Mouse (Mus musculus) forebrain, embryonic 16.5 days (tissue): ENCODE measurements around the gene Dusp16. TPM values are rescaled to one million over a fixed set of nuclear protein-coding genes. Genes with fewer than 3 reads are reported as not detected.
A peak's percentile ranks its signal among the peaks of the same experiment; 100 is the strongest.

ENCODE experiments used
- ATAC-seq: fragments of 200-750 bp; cut with Nextera tagmentation; 2 replicates; pipeline ENCODE4 v1.8.0; 2017; ENCODE audit warnings: mild to moderate bottlenecking, moderate library complexity
- H3K27ac ChIP-seq: fragments of 300-500 bp; sonication (generic); 2 replicates; pipeline ENCODE4 v1.5.1; 2014; ENCODE audit warnings: low read length, control low read depth
- H3K27me3 ChIP-seq: fragments of 300-500 bp; sonication (generic); replicated peaks from 2 replicates; pipeline ENCODE4 v1.6.1; 2014; ENCODE audit warnings: low read length; ENCODE audit not compliant: control insufficient read depth, insufficient read depth
- H3K36me3 ChIP-seq: fragments of 300-500 bp; sonication (generic); 2 replicates; pipeline ENCODE4 v1.6.1; 2014; ENCODE audit not compliant: control insufficient read depth, insufficient read depth
- H3K4me1 ChIP-seq: fragments of 300-500 bp; sonication (generic); replicated peaks from 2 replicates; pipeline ENCODE4 v1.6.1; 2014; ENCODE audit warnings: low read length; ENCODE audit not compliant: control insufficient read depth, insufficient read depth
- H3K4me2 ChIP-seq: fragments of 300-500 bp; sonication (generic); 2 replicates; pipeline ENCODE4 v1.6.1; 2014; ENCODE audit warnings: mild to moderate bottlenecking, low read length, control low read depth
- H3K4me3 ChIP-seq: fragments of 300-500 bp; sonication (generic); replicated peaks from 2 replicates; pipeline ENCODE4 v1.5.1; 2014; ENCODE audit warnings: mild to moderate bottlenecking, low read length, control low read depth
- H3K9ac ChIP-seq: fragments of 300-500 bp; sonication (generic); replicated peaks from 2 replicates; pipeline ENCODE4 v1.6.1; 2014; ENCODE audit warnings: low read depth, low read length, control low read depth
- H3K9me3 ChIP-seq: fragments of 300-500 bp; sonication (generic); 2 replicates; pipeline ENCODE4 v1.6.1; 2016; ENCODE audit warnings: low read length; ENCODE audit not compliant: control insufficient read depth
- WGBS: fragments of 180-500 bp; shearing (Covaris S2); extraction: QIAGEN DNeasy Blood & Tissue Kit; methylation state at CpG from one replicate; pipeline ENCODE4 v1.1.7; 2014; 5-methylcytosine and 5-hydroxymethylcytosine counted together
- polyA plus RNA-seq: library from polyadenylated mRNA; unstranded; fragments of >200 nt; fragmentation: Nextera tagmentation; extraction: Ambion mirVana; gene quantifications from 2 replicates; pipeline ENCODE4 v1.2.1, GENCODE M21; 2015

Gene Dusp16
- polyA plus RNA-seq = 7.0 and 9.7 TPM in 2 replicates

DNA sequence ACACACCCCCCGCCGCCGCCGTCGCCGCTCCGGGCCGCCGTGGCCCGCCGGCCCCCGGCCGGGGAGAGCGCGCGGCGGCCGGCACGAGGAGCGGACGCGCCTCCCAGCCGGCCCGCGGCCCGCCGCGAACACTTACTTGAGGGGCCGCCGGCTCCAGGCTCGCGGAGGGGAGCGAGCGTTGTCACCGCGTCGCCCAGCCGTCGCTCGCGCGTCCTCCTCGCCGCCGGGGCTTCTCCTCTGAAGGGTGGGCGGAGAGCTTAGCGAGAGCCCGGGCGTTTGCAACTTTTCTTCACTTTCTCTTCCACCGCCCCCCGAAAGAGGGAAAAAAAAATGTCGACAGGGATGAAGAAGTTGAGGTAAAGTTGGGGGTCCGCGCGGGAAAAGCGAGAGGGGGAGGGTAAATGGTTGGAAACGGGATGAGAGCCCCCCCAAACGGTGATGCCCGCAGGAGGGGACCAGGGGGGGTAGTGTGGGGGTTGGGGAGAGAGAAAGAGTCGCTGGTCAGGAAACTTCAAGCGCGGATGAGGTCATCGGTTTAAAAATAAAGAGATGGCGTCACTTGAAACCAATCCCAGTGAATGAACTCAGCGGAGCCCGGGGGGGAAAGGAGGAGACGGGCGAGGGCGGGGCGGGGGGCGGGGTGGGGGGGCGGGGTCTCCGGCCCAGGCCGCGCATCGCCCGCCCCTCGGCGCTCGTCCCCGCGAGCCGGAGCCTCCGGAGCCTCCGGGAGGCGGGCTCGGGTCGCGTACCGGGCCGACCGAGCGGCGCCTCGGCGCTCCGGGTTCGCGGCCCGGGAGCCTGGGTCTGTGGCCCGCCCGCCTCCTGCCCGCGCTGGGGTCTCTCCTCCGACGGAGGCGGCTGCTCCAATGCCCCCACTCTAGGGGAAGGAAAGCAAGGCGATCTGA, at the start of gene Dusp16:
TSS of gene Dusp16 (minus strand) at position 485 of the 905 bp plus-strand sequence.
- WGBS = under 1% methylated on average over 81 of the region's 108 CpGs
- Histone ChIP-seq H3K4me1 (peaks cover 8% of the 10 kb centered on the region), H3K9me3 (no peaks in the 10 kb centered on the region), H3K27me3 (no peaks in the 10 kb centered on the region), H3K9ac (peak within 1 kb of the TSS; percentile 73), H3K4me2 (peak within 1 kb of the TSS; percentile 68), H3K27ac (peak within 1 kb of the TSS; percentile 71), H3K36me3 (no peaks in the 10 kb centered on the region), H3K4me3 (peak within 1 kb of the TSS; percentile 62)
- ATAC-seq = peak; percentile 85

DNA sequence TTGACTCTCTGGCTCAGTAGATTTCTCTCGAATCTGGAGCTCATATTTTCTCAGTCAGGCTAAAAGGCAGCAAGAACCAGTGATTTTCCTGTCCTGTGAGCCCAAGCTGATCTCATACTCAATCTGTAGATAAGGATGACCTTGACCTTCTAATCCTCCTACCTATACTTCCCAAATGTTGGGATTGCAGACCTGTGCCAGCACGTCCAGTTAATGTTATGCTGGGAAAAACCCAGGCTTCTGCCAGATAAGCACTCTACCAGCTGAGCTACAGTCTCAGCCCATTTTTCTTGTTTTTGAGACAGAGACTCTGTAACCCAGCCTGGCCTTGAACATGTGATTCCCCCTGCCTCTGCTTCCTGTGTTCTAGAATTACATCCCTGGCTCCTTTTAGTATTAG, 47.9 kb upstream of the Dusp16 start:
- Histone ChIP-seq H3K27ac (no peak overlapping the region), H3K4me3 (no peak overlapping the region), H3K9me3 (no peaks in the 10 kb centered on the region), H3K4me1 (no peaks in the 10 kb centered on the region), H3K36me3 (no peaks in the 10 kb centered on the region), H3K27me3 (no peaks in the 10 kb centered on the region), H3K9ac (no peak overlapping the region), H3K4me2 (no peak overlapping the region)
- WGBS = 91% methylated on average over 2 of the region's 2 CpGs
- no peak for ATAC-seq

DNA sequence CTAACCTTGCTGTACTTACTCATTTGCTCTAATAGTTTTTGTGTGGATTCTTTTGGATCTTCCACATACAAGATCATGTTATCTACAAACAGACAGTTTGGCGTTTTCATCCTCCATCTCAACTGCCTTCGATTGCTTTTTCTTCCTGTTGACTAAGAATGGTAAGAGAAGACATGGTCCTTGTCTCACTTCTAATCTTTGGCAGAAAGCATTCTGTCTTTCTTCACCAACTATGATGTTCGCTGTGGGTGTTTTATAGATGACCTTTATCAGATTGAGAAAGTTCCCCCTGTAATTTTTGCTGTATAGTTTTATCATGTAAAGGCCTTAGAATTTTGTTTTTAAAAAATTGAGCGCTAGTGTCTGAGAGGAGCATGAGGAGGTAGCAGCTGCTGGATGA, 45.7 kb upstream of the Dusp16 start:
- no peaks in the 10 kb centered on the region for H3K27me3 ChIP-seq
- no peaks in the 10 kb centered on the region for H3K9me3 ChIP-seq
- H3K9ac ChIP-seq = no peak overlapping the region
- H3K4me3 ChIP-seq = no peak overlapping the region
- no peaks in the 10 kb centered on the region for H3K36me3 ChIP-seq
- H3K4me1 ChIP-seq = no peaks in the 10 kb centered on the region
- no peak overlapping the region for H3K27ac ChIP-seq
- no peak for ATAC-seq
- no peak overlapping the region for H3K4me2 ChIP-seq
- 97% methylated on average over 4 of the region's 4 CpGs for WGBS

DNA sequence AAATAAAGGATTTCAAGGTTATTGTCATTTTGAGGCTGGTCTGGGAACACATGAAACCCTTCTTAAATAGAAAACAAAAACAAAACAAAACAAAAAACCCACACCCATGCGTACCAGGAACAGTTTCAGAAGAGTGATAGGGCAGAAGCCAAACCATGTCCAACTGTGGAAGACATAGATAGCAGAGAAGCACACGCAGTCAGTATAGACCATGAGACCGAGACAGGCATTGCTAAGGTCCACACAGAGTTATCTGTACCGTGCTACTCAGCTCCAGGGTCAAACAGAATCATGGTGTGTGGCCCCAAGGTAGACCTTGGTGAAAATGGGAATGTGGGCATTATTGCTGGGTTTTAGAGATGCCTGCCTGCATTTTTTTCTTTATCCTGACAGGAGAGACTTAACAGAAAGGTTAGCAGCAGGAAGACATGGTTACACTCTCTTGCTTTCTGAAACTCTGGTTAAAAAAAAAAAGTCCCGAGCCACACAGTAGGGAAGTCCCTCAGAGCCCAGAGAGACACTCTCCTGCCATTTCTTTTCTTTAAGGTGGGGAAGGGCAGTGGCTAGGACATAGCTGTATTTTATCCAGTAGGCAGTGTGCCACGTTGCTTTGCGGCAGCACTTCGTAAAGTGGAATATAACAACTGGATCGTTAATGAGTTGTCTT, 42.3 kb upstream of the Dusp16 start:
- ATAC-seq = no peak
- peaks cover 3% of the 10 kb centered on the region for H3K4me1 ChIP-seq
- no peaks in the 10 kb centered on the region for H3K27me3 ChIP-seq
- H3K36me3 ChIP-seq = no peaks in the 10 kb centered on the region
- 64% methylated on average over 9 of the region's 9 CpGs for WGBS
- no peak overlapping the region for H3K4me3 ChIP-seq
- H3K9me3 ChIP-seq = no peaks in the 10 kb centered on the region
- H3K27ac ChIP-seq = no peak overlapping the region
- H3K9ac ChIP-seq = no peak overlapping the region
- no peak overlapping the region for H3K4me2 ChIP-seq

DNA sequence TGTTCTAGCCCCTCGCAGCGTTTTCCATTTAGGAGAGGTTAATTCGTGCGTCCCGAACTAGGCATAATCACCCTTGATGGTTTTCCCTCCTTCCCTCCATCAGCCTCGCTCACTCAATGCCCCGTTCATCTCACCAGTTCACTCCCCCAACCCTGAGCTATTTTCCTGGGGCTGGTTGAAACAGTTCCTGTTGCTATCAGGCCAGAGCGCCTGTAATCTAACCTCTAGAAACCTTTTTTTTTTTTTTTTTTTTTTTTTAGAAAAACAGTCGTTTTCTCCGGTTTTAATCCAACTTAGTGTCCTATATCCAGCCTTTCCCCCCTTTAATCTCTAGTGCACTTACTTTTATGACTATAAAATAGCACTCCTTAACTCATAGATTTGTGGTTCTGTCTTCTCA, 38.4 kb upstream of the Dusp16 start:
- Histone ChIP-seq H3K27ac (no peak overlapping the region), H3K4me2 (peak overlapping the region; percentile 82), H3K9ac (peak overlapping the region; percentile 81), H3K4me3 (peak overlapping the region; percentile 87), H3K4me1 (peaks cover 9% of the 10 kb centered on the region), H3K36me3 (no peaks in the 10 kb centered on the region), H3K9me3 (no peaks in the 10 kb centered on the region), H3K27me3 (no peaks in the 10 kb centered on the region)
- no peak for ATAC-seq
- WGBS = 3% methylated on average over 10 of the region's 10 CpGs

DNA sequence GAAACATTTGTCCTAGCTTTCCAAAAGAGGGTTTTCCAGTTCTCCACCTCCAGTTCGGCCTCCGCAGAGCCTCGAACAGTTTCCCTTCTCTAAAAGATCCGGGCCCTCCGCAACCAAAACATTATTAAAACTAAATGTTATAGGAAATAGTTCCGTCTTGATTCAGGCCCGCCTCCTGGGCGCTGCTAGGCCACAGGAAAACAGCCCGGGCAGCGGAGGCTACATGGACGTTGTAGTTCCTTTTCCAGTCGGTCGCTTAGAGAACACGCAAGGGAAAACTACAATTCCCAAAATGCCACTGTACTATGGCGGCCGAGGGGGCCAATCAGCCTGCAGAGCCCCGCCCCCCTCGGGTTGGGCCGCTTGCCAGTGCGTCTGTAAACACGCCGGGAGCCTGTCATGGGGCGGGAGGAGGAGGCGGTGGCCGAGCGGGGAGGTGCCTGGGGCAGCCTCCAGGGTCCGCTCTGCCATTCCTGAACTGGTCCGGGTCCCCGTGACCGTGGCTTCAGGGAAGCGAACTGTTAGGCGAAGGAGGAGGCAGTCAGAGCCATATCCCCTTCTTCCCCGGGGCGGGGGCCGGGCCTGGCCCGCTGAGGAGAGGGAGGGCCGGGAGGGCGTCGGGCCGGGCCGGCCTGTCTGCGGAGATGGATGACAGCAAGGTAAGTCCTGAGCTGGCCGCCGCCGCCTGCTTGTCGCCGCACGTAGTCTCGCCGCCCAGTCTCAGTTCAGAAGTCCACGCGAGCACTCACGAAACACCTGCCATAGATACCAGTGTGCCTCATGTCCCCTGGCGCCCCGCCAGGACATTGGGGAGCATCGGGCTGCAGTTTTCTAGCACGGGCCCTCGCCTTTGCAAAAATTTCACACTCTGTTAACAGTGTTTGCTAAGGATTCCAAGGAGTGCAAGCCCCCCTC, 37.6 kb upstream of the Dusp16 start, which contains the start of gene Crebl2:
TSS of gene Crebl2 (plus strand) at position 369 of the 915 bp plus-strand sequence.
- Histone ChIP-seq H3K4me2 (peak within 1 kb of the TSS; percentile 82), H3K4me3 (peak within 1 kb of the TSS; percentile 87), H3K4me1 (peaks cover 9% of the 10 kb centered on the region), H3K27ac (peak within 1 kb of the TSS; percentile 84), H3K36me3 (no peaks in the 10 kb centered on the region), H3K9ac (peak within 1 kb of the TSS; percentile 81), H3K27me3 (no peaks in the 10 kb centered on the region), H3K9me3 (no peaks in the 10 kb centered on the region)
- ATAC-seq = peak; percentile 99
- WGBS = under 1% methylated on average over 51 of the region's 58 CpGs

DNA sequence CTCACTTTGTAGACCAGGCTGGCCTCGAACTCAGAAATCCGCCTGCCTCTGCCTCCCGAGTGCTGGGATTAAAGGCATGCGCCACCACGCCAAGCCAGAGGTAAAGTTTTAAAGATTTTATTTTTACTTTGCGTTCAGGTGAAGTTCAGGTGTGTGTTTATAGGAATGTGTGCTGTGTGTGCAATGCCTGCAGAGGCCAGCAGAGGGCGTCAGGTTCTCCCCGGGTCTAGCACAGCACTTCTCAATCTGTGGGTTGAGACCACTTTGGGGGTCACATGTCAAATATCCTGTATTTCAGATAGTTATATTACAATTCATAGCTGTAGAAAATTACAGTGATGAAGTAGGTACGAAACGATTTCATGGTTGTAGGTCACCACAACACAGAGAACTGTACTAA, 30.4 kb upstream of the Dusp16 start:
- Histone ChIP-seq H3K27me3 (no peaks in the 10 kb centered on the region), H3K9ac (no peak overlapping the region), H3K4me3 (no peak overlapping the region), H3K27ac (no peak overlapping the region), H3K36me3 (no peaks in the 10 kb centered on the region), H3K4me2 (no peak overlapping the region), H3K9me3 (no peaks in the 10 kb centered on the region), H3K4me1 (no peaks in the 10 kb centered on the region)
- 70% methylated on average over 10 of the region's 10 CpGs for WGBS
- no peak for ATAC-seq

DNA sequence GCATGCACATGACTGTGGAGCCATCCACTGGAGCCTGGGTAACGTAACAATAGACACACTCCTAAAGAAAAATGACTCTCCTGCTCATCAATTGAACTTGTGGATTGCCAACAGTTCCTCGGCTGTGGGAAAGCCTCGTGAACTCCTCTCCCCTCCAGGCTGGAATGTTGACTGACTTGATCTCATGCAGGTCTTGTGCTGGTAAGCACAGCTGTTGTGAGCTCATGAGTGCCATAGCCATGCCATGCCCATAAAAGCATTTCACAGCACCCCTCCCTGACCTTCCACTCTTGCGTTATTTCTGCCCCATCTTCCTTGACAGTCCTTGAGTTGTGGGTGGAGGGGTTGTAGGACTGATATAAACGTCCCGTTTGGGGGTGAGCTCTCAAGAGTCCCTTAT, 28.0 kb upstream of the Dusp16 start:
- Histone ChIP-seq H3K36me3 (no peaks in the 10 kb centered on the region), H3K27ac (no peak overlapping the region), H3K4me1 (no peaks in the 10 kb centered on the region), H3K4me2 (no peak overlapping the region), H3K27me3 (no peaks in the 10 kb centered on the region), H3K9me3 (no peaks in the 10 kb centered on the region), H3K9ac (no peak overlapping the region), H3K4me3 (no peak overlapping the region)
- ATAC-seq = no peak
- WGBS = 71% methylated on average over 6 of the region's 6 CpGs

GRCm38 (mm10) chr6:134819741-134820140, 27.3 kb upstream of the Dusp16 start:
- Histone ChIP-seq H3K27ac (no peak overlapping the region), H3K36me3 (no peaks in the 10 kb centered on the region), H3K9me3 (no peaks in the 10 kb centered on the region), H3K4me2 (no peak overlapping the region), H3K4me3 (no peak overlapping the region), H3K27me3 (no peaks in the 10 kb centered on the region), H3K9ac (no peak overlapping the region), H3K4me1 (no peaks in the 10 kb centered on the region)
- WGBS = 60% methylated on average over 5 of the region's 5 CpGs
- no peak for ATAC-seq
